Mouse (Mus musculus): ENCODE measurements at regions not wholly inside any gene's neighbourhood (a gene's known extent, or its start where the extent isn't known, plus 50 kb on each side); places are given as distances from the start of the nearest gene placed in this dataset.

DNA sequence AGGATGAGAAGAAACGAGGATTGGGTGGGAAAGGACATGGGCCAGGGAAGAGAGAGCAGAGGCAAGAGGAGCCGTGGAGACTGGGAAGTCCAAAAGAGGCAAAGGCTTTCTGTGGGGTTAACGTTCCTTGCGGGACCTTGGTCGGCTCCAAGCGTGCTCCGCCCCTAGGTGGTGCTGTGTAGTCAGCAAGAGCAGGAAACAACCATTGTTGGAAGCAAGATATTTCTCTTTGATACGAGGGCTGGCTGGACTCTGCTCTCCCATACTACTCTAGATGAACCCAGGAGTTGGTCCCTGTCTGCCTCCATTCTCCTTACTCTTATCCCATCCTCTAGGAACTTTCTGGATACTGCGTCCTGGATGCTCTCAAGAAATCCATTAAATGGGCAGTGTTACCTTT is 105.3 kb upstream of the Vangl1 start:
- Histone ChIP-seq H3K9me3 (replicated peaks; ENCODE audit: low read length) (no peaks in the 10 kb centered on the region), H3K4me1 (replicated peaks; ENCODE audit: insufficient read depth, low read length) (no peaks in the 10 kb centered on the region), H3K27me3 (ENCODE audit: insufficient read depth, low read length) (no peaks in the 10 kb centered on the region), H3K27ac (no peak overlapping the region), H3K36me3 (ENCODE audit: insufficient read depth, low read length) (no peaks in the 10 kb centered on the region), H3K4me3 (replicated peaks; ENCODE audit: low read depth, low read length) (no peak overlapping the region), H3K4me2 (ENCODE audit: low read length) (peak overlapping the region; percentile 30), H3K9ac (ENCODE audit: low read depth, low read length) (no peak overlapping the region)
- ATAC-seq (replicated peaks; ENCODE audit: low FRiP score, low read depth) (no peak; the same call in 1 of the 2 replicates), DNase-seq (ENCODE audit: low spot score) (peak; percentile 89)
- WGBS: 20% methylated on average over 9 of the region's 9 CpGs
- peak; percentile 89 for TF ChIP-seq CTCF (IDR thresholded peaks at IDR 0.05; ENCODE audit: low read depth)

DNA sequence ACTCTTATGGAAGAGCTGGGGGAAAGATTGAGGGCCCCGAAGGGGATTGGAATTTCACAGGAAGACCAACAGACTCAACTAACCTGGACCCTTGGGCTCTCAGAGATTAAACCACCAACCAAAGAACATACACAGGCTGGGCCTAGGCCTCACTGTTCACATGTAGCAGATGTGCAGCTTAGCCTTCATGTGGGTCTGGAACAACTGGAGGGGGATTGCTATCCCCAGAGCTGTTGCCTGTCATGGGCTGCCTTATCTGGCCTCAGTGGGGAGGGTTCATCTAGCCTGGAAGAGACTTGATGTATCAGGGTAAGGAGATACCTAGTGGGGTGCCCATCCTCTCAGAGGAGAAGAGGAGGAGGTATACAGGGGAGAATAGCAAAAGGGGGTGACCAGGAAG is 103.2 kb upstream of the Vangl1 start:
- Histone ChIP-seq H3K4me3 (replicated peaks; ENCODE audit: low read depth, low read length) (no peak overlapping the region), H3K4me1 (replicated peaks; ENCODE audit: insufficient read depth, low read length) (no peaks in the 10 kb centered on the region), H3K27ac (no peak overlapping the region), H3K9ac (ENCODE audit: low read depth, low read length) (no peak overlapping the region), H3K4me2 (ENCODE audit: low read length) (no peak overlapping the region), H3K9me3 (replicated peaks; ENCODE audit: low read length) (no peaks in the 10 kb centered on the region), H3K36me3 (ENCODE audit: insufficient read depth, low read length) (no peaks in the 10 kb centered on the region), H3K27me3 (ENCODE audit: insufficient read depth, low read length) (no peaks in the 10 kb centered on the region)
- no peak for TF ChIP-seq CTCF (IDR thresholded peaks at IDR 0.05; ENCODE audit: low read depth)
- 61% methylated on average over 1 of the region's 1 CpGs for WGBS
- no peak for ATAC-seq (replicated peaks; ENCODE audit: low FRiP score, low read depth)
- no peak for DNase-seq (ENCODE audit: low spot score)

DNA sequence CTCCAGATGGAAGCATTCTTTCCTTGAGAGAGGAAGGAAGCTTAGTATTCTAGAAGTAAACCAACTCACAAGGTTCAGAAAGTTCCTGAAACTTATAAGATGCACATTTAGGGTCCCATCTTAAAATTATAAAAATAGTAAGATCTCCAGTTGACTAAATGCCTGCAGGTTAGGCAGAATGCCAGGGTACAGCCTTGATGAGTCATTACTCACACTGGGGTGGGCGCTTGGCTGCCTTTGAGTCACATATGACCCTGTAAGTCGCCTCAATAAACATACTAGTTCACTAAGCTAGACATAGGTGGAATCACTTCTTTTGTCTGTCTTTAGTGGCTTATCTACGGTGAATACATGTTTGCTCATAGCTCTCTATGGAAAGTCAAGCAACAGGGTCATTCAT is 87.9 kb upstream of the Vangl1 start:
- H3K4me2 ChIP-seq (ENCODE audit: low read length): no peak overlapping the region
- H3K9ac ChIP-seq (ENCODE audit: low read depth, low read length): no peak overlapping the region
- no peak overlapping the region for H3K4me3 ChIP-seq (replicated peaks; ENCODE audit: low read depth, low read length)
- no peak overlapping the region for H3K27ac ChIP-seq
- H3K27me3 ChIP-seq (ENCODE audit: insufficient read depth, low read length): no peaks in the 10 kb centered on the region
- no peaks in the 10 kb centered on the region for H3K4me1 ChIP-seq (replicated peaks; ENCODE audit: insufficient read depth, low read length)
- H3K9me3 ChIP-seq (replicated peaks; ENCODE audit: low read length): 0 out of 2 replicates have a peak, but pooled peaks cover 3% of the 10 kb centered on the region
- no peak for DNase-seq (ENCODE audit: low spot score)
- WGBS: 90% methylated on average over 3 of the region's 3 CpGs
- ATAC-seq (replicated peaks; ENCODE audit: low FRiP score, low read depth): no peak
- H3K36me3 ChIP-seq (ENCODE audit: insufficient read depth, low read length): no peaks in the 10 kb centered on the region
- no peak for TF ChIP-seq CTCF (IDR thresholded peaks at IDR 0.05; ENCODE audit: low read depth)

DNA sequence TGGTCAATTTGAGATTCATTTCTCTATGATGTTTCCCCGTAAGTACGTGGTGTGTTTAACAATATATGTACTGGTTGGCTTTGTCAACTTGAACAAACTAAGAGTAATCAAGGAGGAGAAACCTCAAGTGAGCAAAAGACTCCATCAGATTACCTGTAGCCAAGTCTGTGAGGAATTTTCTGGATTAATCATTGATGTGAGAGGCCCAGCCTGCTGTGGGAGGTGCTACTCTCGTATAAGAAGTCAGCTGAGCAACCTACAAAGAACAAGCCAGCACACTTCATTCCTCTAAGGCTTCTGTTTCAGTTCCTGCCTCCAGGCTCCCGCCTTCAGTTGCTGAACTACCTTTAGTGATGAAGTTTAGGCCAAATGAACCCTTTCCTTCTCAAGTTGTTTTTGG is 77.5 kb upstream of the Vangl1 start:
- no peaks in the 10 kb centered on the region for H3K4me1 ChIP-seq (replicated peaks; ENCODE audit: insufficient read depth, low read length)
- H3K4me3 ChIP-seq (replicated peaks; ENCODE audit: low read depth, low read length): no peak overlapping the region

DNA sequence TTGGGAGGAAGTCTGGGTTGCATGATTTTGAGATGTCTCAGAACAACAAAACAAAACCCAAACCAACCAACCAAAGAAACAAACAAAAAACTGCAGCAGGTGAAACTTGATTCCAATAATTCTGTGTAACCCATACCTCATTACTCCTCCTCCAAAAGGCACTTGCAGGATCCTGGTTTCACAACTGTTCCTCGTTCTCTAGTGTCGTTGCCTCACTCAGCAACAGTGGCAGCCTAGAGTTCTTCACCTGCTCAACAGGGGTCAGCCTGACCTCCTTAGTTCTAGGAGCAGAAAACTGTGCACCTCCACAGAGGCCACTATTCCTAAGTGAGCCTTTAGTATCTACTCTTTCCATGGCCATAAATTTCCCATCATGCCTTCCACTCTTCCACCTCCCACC is 72.3 kb upstream of the Vangl1 start:
- no peak for ATAC-seq (replicated peaks; ENCODE audit: low FRiP score, low read depth)
- H3K9ac ChIP-seq (ENCODE audit: low read depth, low read length): no peak overlapping the region
- H3K4me3 ChIP-seq (replicated peaks; ENCODE audit: low read depth, low read length): no peak overlapping the region
- peaks cover 3% of the 10 kb centered on the region; the same call in 1 of the 2 replicates for H3K4me1 ChIP-seq (replicated peaks; ENCODE audit: insufficient read depth, low read length)
- TF ChIP-seq CTCF (IDR thresholded peaks at IDR 0.05; ENCODE audit: low read depth): no peak
- WGBS: 71% methylated on average over 2 of the region's 2 CpGs
- no peak overlapping the region for H3K4me2 ChIP-seq (ENCODE audit: low read length)
- no peaks in the 10 kb centered on the region for H3K9me3 ChIP-seq (replicated peaks; ENCODE audit: low read length)
- no peak overlapping the region for H3K27ac ChIP-seq
- no peaks in the 10 kb centered on the region for H3K36me3 ChIP-seq (ENCODE audit: insufficient read depth, low read length)
- no peaks in the 10 kb centered on the region for H3K27me3 ChIP-seq (ENCODE audit: insufficient read depth, low read length)
- no peak for DNase-seq (ENCODE audit: low spot score)

More for the DNA sequence above, 77.5 kb upstream of the Vangl1 start:
- no peak for TF ChIP-seq CTCF (IDR thresholded peaks at IDR 0.05; ENCODE audit: low read depth)
- Histone ChIP-seq H3K4me2 (ENCODE audit: low read length) (no peak overlapping the region), H3K9me3 (replicated peaks; ENCODE audit: low read length) (no peaks in the 10 kb centered on the region), H3K9ac (ENCODE audit: low read depth, low read length) (no peak overlapping the region), H3K27ac (no peak overlapping the region), H3K27me3 (ENCODE audit: insufficient read depth, low read length) (no peaks in the 10 kb centered on the region), H3K36me3 (ENCODE audit: insufficient read depth, low read length) (no peaks in the 10 kb centered on the region)
- WGBS: 68% methylated on average over 4 of the region's 4 CpGs
- ATAC-seq (replicated peaks; ENCODE audit: low FRiP score, low read depth) (no peak), DNase-seq (ENCODE audit: low spot score) (peak; percentile 21)

DNA sequence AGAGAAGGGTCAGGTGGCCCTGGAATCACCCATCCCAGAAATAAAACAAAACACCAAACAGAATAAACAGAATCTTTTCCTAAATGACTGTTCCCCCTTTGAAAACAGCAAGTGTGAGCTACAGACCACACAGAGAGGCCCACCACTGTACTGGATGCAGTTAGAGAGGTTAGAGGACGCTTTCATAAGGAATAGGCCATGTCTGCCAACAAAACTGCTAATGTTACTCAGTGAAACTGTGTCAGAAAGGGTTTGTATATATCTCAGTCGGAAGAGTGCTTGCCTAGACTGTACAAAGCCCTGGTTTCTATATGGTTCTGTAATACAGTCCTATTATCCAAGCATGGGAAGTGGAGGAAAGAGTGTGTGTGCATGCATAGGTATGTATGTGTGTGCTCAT is 71.8 kb upstream of the Vangl1 start:
- no peaks in the 10 kb centered on the region for H3K27me3 ChIP-seq (ENCODE audit: insufficient read depth, low read length)
- 68% methylated on average over 2 of the region's 2 CpGs for WGBS
- no peaks in the 10 kb centered on the region for H3K36me3 ChIP-seq (ENCODE audit: insufficient read depth, low read length)
- no peaks in the 10 kb centered on the region for H3K9me3 ChIP-seq (replicated peaks; ENCODE audit: low read length)
- H3K4me1 ChIP-seq (replicated peaks; ENCODE audit: insufficient read depth, low read length): peaks cover 3% of the 10 kb centered on the region; the same call in 1 of the 2 replicates
- DNase-seq (ENCODE audit: low spot score) (no peak), ATAC-seq (replicated peaks; ENCODE audit: low FRiP score, low read depth) (no peak)
- no peak overlapping the region for H3K9ac ChIP-seq (ENCODE audit: low read depth, low read length)
- TF ChIP-seq CTCF (IDR thresholded peaks at IDR 0.05; ENCODE audit: low read depth): no peak
- no peak overlapping the region for H3K27ac ChIP-seq
- no peak overlapping the region for H3K4me3 ChIP-seq (replicated peaks; ENCODE audit: low read depth, low read length)
- no peak overlapping the region for H3K4me2 ChIP-seq (ENCODE audit: low read length)
